ENCODE assay signal across 8 mouse cellular contexts in genomic region chr14:87141777-87142176, GRCm38 (mm10). TPM values are rescaled to one million over a fixed set of nuclear protein-coding genes. Genes with fewer than 3 reads are reported as not detected.
A peak's percentile ranks its signal among the peaks of the same experiment; 100 is the strongest.
DNase-seq lines count a peak whose midpoint lies in the region; ATAC-seq and TF ChIP-seq lines count a peak whose summit lies in the region.

No protein-coding gene starts in this region.

- TF ChIP-seq EP300 in CH12.LX (IDR thresholded peaks at IDR 0.05; ENCODE audit: low read length) = no peak

- H3K9me3 ChIP-seq in CH12.LX (replicated peaks; ENCODE audit: low read length) = no peaks in the 10 kb centered on the region
- H3K9me3 ChIP-seq in intestine, embryonic 16.5 days (ENCODE audit: control insufficient read depth, low read length) = no peaks in the 10 kb centered on the region
- no peaks in the 10 kb centered on the region for H3K9me3 ChIP-seq in lung, embryonic 15.5 days

- dilution Hi-C loops in CH12.LX (cut with MboI; ENCODE audit: extremely low pct_ligation_motif_present, extremely low pct_unique_long_range_greater_than_20kb, low sequenced_read_pairs) = no loop called here

- H3K27ac ChIP-seq in CH12.LX (ENCODE audit: insufficient read depth, low read depth) = no peak overlapping the region
- H3K27ac ChIP-seq in intestine, embryonic 16.5 days (ENCODE audit: low read length) = no peak overlapping the region
- H3K27ac ChIP-seq in lung, embryonic 15.5 days = peak overlapping the region; percentile 60

- H3K9ac ChIP-seq in CH12.LX (ENCODE audit: insufficient read depth, low read depth) = no peak overlapping the region; the same call in 1 of the 2 replicates
- no peak overlapping the region for H3K9ac ChIP-seq in intestine, embryonic 16.5 days (ENCODE audit: low read depth, low read length)
- H3K9ac ChIP-seq in lung, embryonic 15.5 days = no peak overlapping the region

- no peak for TF ChIP-seq POLR2A in CH12.LX (IDR thresholded peaks at IDR 0.05; ENCODE audit: low read depth, low read length)

- no peaks in the 10 kb centered on the region for H3K27me3 ChIP-seq in CH12.LX (replicated peaks)
- no peaks in the 10 kb centered on the region for H3K27me3 ChIP-seq in intestine, embryonic 16.5 days (replicated peaks; ENCODE audit: control insufficient read depth, insufficient read depth, low read length)
- H3K27me3 ChIP-seq in lung, embryonic 15.5 days = no peaks in the 10 kb centered on the region

- 79% methylated on average over 11 of the region's 11 CpGs for WGBS in intestine, embryonic 16.5 days
- WGBS in lung, embryonic 15.5 days = 59% methylated on average over 11 of the region's 11 CpGs

- TF ChIP-seq RAD21 in CH12.LX (IDR thresholded peaks at IDR 0.05; ENCODE audit: low read depth, low read length) = no peak

- in situ Hi-C loops in CH12.LX (cut with MboI; ENCODE audit: low pct_ligation_motif_present, low pct_unique_long_range_greater_than_20kb, low sequenced_read_pairs) = no loop called here

- peaks cover 20% of the 10 kb centered on the region for H3K79me2 ChIP-seq in CH12.LX (replicated peaks; ENCODE audit: control insufficient read depth, extremely low read depth, insufficient read depth, poor library complexity, severe bottlenecking)

- no peak overlapping the region for H3K4me3 ChIP-seq in CH12.LX (replicated peaks in 1 of 3; ENCODE audit: low read depth in 2 of 3, low read length in 2 of 3, poor library complexity in 1 of 3)
- peak overlapping the region; percentile 71 for H3K4me3 ChIP-seq in intestine, embryonic 16.5 days (ENCODE audit: low read length)
- H3K4me3 ChIP-seq in lung, embryonic 15.5 days = peak overlapping the region; percentile 82

- peaks cover 11 to 50% of the 10 kb centered on the region in 2 experiments for H3K4me1 ChIP-seq in CH12.LX (ENCODE audit: control insufficient read depth in 1 of 2, insufficient read depth in 2 of 2)
- no peaks in the 10 kb centered on the region for H3K4me1 ChIP-seq in intestine, embryonic 16.5 days (ENCODE audit: control insufficient read depth, insufficient read depth, low read length)
- peaks cover 3% of the 10 kb centered on the region; the same call in 1 of the 2 replicates for H3K4me1 ChIP-seq in lung, embryonic 15.5 days

- peak overlapping the region; percentile 79; the same call in 1 of the 2 replicates for H3K4me2 ChIP-seq in CH12.LX (ENCODE audit: insufficient read depth, low read depth, poor library complexity, severe bottlenecking)
- peak overlapping the region; percentile 60 for H3K4me2 ChIP-seq in intestine, embryonic 16.5 days (ENCODE audit: low read depth, low read length)
- H3K4me2 ChIP-seq in lung, embryonic 15.5 days = peak overlapping the region; percentile 59

- DNase-seq in CH12.LX (ENCODE audit: extremely low read depth) (no peak), ZHBTc4 (ENCODE audit: low read depth, low spot score) (peak; percentile 13)
- no peak for DNase-seq in urinary bladder, adult 2 months (ENCODE audit: low spot score)
- DNase-seq in urinary bladder, postnatal 10 days (ENCODE audit: low spot score) = no peak
- DNase-seq in left cerebral cortex, adult 11 months (ENCODE audit: low spot score) = no peak
- no peak for DNase-seq in testis, postnatal 14 days (ENCODE audit: low spot score)

- peaks cover 2 to 12% of the 10 kb centered on the region in 2 experiments for H3K36me3 ChIP-seq in CH12.LX (replicated peaks in 1 of 2; ENCODE audit: control insufficient read depth in 1 of 2, insufficient read depth in 1 of 2, low read length in 1 of 2)
- H3K36me3 ChIP-seq in intestine, embryonic 16.5 days (ENCODE audit: control insufficient read depth, insufficient read depth, low read length) = no peaks in the 10 kb centered on the region
- no peaks in the 10 kb centered on the region for H3K36me3 ChIP-seq in lung, embryonic 15.5 days

- ATAC-seq in intestine, embryonic 16.5 days = peak; percentile 7; the same call in 1 of the 2 replicates
- no peak for ATAC-seq in lung, embryonic 15.5 days (ENCODE audit: borderline replicate concordance, extremely low read depth, low FRiP score, low TSS enrichment)

- no peak for TF ChIP-seq CTCF in CH12.LX (conservative IDR thresholded peaks at IDR 0.05 in 1 of 2, IDR thresholded peaks at IDR 0.05 in 1 of 2; ENCODE audit: low read depth in 2 of 2, low read length in 2 of 2)

TF ChIP-seq in CH12.LX, 34 proteins besides CTCF, POLR2A, EP300 and RAD21:
- TF ChIP-seq BHLHE40 (IDR thresholded peaks at IDR 0.05; ENCODE audit: low read depth, low read length) = no peak
- TF ChIP-seq MXI1 (IDR thresholded peaks at IDR 0.05; ENCODE audit: low read depth, low read length) = no peak
- TF ChIP-seq USF2 (conservative IDR thresholded peaks at IDR 0.05; ENCODE audit: low read depth, low read length) = no peak
- TF ChIP-seq ZNF384 (IDR thresholded peaks at IDR 0.05; ENCODE audit: low read depth, low read length) = no peak
- TF ChIP-seq ZKSCAN1 (IDR thresholded peaks at IDR 0.05; ENCODE audit: borderline replicate concordance, low read depth, low read length) = no peak
- no peak for TF ChIP-seq RCOR1 (conservative IDR thresholded peaks at IDR 0.05; ENCODE audit: low read depth, low read length)
- TF ChIP-seq CHD1 (IDR thresholded peaks at IDR 0.05; ENCODE audit: low read depth, low read length) = no peak
- no peak for TF ChIP-seq IRF4 (IDR thresholded peaks at IDR 0.05; ENCODE audit: low read depth, low read length)
- TF ChIP-seq HCFC1 (IDR thresholded peaks at IDR 0.05; ENCODE audit: low read depth, low read length) = no peak
- TF ChIP-seq USF1 (IDR thresholded peaks at IDR 0.05; ENCODE audit: low read depth, low read length) = no peak
- no peak for TF ChIP-seq MYC (IDR thresholded peaks at IDR 0.05; ENCODE audit: low read depth, low read length)
- no peak for TF ChIP-seq GABPA (IDR thresholded peaks at IDR 0.05; ENCODE audit: insufficient replicate concordance, low read depth, low read length)
- no peak for TF ChIP-seq JUND (conservative IDR thresholded peaks at IDR 0.05; ENCODE audit: low read depth, low read length)
- TF ChIP-seq ZMIZ1 (IDR thresholded peaks at IDR 0.05; ENCODE audit: low read depth, low read length) = no peak

RNA-seq across cellular contexts. Expression of gene Diaph3, which starts 0.7 kb away (rescaled TPM):
- total RNA-seq in CH12.LX (2012; rRNA removed) (16.2 TPM in 2 replicates), CH12.LX (2014; rRNA removed) (17.5 and 18.4 TPM in 2 replicates)
- 32.3 and 36.9 TPM in 2 replicates for polyA plus RNA-seq in CH12.LX (2012; ENCODE audit: insufficient read length, low read depth)
- polyA plus RNA-seq in intestine, embryonic 16.5 days (2015; fragmentation: Nextera tagmentation; extraction: Ambion mirVana) = 7.0 and 7.7 TPM in 2 replicates
- 17.8 and 19.2 TPM in 2 replicates for polyA plus RNA-seq in lung, embryonic 15.5 days (2015; fragmentation: Nextera tagmentation; extraction: Ambion mirVana)
- 1.3 and 1.4 TPM in 2 replicates for polyA plus RNA-seq in urinary bladder, adult 2 months (2012; rRNA removed)

Comparison
In these comparisons a context has a peak if more than half of its experiments do, and no peak if none do; other contexts are left out.
1. H3K4me3 ChIP-seq: peak in intestine, embryonic 16.5 days (single experiment) and lung, embryonic 15.5 days (single experiment); none in CH12.LX (0 of 3).
2. Peak in every context shown above with its lines, with median percentiles within 50 percentile points of each other: H3K4me2 ChIP-seq.